Mouse (Mus musculus): ENCODE measurements around the gene Capns1.
A peak's percentile ranks its signal among the peaks of the same experiment; 100 is the strongest.
"Not testable (repeated sequence)": the region's sequence is repeated elsewhere in the genome, so short reads cannot be mapped to it uniquely, and the experiment has no call there.

Capns1 gene

DNA sequence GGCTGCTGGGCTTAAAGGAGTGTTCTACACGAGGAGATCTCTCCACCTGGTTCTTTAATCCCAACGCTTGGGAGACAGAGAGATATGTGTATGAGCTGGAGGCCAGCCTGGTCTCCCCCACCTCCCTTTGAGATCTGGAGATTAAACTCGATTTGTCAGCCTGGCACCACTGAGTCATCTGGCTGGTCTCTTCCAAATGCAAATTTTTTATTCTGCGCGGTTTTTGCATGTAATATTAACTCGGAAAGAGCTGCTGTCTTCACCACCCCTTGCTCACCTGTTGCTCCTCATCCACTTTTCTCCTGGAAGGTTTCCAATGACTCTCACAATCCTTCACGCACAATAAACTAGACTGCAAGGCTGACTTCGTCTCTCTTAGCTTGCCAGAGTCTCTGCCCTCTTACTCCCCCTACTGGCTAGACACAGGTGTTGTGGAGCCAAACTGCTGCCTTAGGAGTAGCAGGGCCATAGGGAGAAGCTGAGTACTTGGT is at the start of gene Capns1:
Capns1 (minus strand) TSS at position 331 of the 491 bp plus-strand sequence.
- peak; percentile 86 for DNase-seq (ENCODE audit: low read depth)

DNA sequence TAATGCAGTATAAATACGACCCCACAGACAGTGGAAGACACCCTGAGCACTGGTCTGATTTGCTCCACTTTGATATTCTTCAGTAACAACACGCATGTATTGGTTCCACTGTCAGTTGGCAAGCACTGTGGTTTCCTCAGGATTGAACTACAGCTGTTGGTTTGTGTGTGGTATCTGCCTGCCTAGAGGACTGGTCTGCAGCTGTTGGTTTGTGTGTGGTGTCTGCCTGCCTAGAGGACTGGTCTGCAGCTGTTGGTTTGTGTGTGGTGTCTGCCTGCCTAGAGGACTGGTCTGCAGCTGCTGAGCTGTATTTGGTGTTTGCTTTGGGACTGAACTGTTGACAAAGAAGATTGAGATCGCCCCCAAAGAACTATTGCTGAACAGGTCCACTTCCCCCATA is 38.8 kb upstream of the Capns1 start:
- DNase-seq (ENCODE audit: low read depth): not testable (repeated sequence)

GRCm38 (mm10) chr7:30235625-30236024 is 37.0 kb upstream of the Capns1 start, which contains the start of gene Ovol3:
Gene Ovol3, minus strand, starts transcription at chr7:30235725.
- no peak for DNase-seq (ENCODE audit: low read depth)

GRCm38 (mm10) chr7:30235091-30235490 is 36.5 kb upstream of the Capns1 start:
- DNase-seq (ENCODE audit: low read depth): no peak

GRCm38 (mm10) chr7:30234276-30234858 is 35.8 kb upstream of the Capns1 start:
- no peak for DNase-seq (ENCODE audit: low read depth)

DNA sequence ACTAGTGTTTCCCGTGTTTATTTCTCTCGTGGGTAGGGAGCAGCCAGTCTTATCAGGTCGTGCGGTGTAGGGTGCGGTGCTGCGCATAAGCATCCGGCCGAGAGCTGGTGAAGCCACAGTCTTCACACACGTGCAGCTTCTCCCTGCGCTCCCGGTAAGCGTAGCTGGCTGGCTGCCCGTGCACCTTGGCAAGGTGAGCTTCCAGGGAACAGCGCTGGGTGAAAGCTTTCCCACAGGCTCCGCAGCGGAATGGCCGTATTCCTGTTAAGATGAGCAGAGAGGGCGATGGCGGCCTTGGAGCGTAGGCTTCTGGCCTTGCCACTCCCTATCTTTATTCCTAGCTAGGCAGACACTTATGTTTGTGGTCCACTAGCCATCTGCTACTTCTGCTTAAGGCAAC is 34.8 kb upstream of the Capns1 start:
- no peak for DNase-seq (ENCODE audit: low read depth)

GRCm38 (mm10) chr7:30232631-30233148 is 34.1 kb upstream of the Capns1 start:
- no peak for DNase-seq (ENCODE audit: low read depth)

GRCm38 (mm10) chr7:30231669-30232454 is 33.3 kb upstream of the Capns1 start, which contains the start of the genes Polr2i and Tbcb:
Gene Polr2i, plus strand, starts transcription at chr7:30231948.
Gene Tbcb, minus strand, starts transcription at chr7:30232272.
- DNase-seq (ENCODE audit: low read depth): peak; percentile 95

- DNase-seq (ENCODE audit: low read depth): no peak
Observed at GRCm38 (mm10) chr7:30231328-30231668, 32.7 kb upstream of the Capns1 start.

DNA sequence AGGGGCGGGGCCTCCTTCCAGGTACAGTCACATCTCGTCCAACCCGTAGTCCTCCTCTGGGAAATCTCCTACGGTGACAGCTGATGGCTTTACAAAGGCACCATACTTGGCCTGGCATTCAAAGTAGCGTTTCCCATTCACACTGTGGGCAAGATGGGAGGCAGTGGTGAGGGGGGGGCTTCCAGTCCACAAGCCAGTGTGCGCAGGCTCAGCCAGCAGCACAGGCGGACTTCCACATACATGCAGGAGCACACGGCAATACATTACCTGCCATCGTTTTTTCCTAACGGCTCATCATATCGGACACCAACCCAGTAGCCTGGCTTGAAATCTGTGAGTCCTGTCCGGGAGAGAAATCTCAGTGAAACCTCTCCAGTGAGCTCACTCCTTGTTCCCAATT is 25.6 kb upstream of the Capns1 start:
- no peak for DNase-seq (ENCODE audit: low read depth)

- no peak for DNase-seq (ENCODE audit: low read depth)
Observed at GRCm38 (mm10) chr7:30222205-30222604, 23.6 kb upstream of the Capns1 start.

DNA sequence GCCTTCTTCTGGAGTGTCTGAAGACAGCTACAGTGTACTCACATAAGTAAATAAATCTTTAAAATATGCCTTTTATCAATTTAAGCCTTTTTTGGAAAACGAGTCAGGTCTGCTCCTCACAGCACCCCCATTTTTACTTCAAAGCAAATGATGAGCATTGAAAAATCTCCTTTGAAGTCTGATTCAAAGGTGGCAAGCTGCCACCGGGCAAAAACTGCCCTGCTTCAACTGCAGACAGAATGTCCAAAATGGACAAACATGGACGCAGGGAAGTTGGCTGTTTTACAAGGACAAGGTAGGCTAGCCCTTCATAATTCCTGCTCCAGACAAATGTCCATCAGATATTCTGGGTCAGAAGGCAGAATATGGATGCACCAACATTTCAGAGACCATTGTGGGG is 22.8 kb upstream of the Capns1 start:
- DNase-seq (ENCODE audit: low read depth): no peak

DNA sequence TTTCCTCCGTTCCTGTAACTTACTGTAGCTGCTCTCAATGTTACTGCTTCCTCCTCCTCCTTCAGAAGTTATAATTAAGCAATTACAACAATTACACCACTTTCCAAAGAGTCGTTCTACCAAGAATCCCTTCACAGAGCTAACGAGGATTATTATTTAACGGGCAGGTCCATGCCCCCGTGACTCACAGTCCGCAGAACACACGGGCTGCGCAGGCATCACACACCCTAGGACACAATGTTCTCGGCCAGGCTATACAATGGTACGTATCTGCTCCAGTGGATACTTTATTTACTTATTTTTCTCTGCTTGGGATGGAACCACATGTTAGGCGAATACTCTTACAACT is 21.4 kb upstream of the Capns1 start:
- DNase-seq (ENCODE audit: low read depth): no peak

DNA sequence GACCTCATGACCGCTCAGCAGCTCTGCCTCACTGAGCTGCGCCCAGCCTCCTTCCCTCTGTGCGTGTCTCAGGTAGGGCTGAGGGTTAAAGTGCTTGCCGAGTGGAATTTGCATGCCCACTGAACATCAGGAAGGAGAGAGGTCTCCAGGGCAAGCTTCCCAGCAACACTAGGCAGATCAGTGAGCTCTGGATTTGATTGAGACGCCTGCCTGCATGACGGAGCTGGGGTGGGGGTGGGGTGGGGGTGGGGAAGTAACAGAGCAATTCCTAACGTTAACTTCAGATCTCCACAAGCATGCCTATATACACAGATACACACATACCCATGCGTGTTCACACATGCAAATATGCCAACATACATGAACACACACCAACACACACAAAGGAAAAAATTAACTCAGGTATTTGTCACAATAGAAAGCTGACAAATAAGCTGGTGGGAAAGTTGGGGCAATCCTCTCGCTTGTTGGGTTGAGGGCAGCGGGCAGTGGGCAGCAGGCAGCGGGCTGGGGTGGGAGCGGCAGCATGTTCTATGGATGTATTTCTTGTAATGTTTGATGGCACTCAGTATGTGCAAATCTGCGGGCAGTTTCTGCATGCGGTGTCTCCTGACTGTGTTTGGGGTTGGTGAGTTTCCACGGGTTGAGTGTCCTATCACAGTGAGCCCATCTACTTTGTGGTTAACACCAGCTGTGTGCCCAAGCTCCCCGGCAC is 20.8 kb upstream of the Capns1 start:
- no peak for DNase-seq (ENCODE audit: low read depth)

DNA sequence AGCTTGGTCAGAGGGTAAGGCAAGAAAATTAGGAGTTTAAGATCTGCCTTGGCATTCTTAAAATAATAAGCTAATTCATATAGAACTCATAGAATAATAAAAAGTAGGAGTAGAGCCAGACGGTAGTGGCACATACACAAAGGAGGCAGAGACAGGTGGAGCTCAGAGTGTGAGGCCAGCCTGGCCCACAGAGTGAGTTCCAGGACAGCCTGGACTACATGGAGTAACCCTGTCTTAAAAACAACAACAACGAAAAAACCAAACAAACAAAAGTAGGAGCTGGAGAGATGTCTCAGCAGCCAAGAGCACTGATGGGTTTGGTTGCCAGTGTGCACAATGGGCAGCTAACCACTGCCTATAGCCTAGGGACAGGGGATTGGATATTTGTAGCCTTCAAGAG is 18.7 kb upstream of the Capns1 start:
- no peak for DNase-seq (ENCODE audit: low read depth)

GRCm38 (mm10) chr7:30216723-30217151 is 18.1 kb upstream of the Capns1 start:
- peak; percentile 81 for DNase-seq (ENCODE audit: low read depth)

- no peak for DNase-seq (ENCODE audit: low read depth)
Observed at GRCm38 (mm10) chr7:30215875-30216274, 17.3 kb upstream of the Capns1 start.

DNA sequence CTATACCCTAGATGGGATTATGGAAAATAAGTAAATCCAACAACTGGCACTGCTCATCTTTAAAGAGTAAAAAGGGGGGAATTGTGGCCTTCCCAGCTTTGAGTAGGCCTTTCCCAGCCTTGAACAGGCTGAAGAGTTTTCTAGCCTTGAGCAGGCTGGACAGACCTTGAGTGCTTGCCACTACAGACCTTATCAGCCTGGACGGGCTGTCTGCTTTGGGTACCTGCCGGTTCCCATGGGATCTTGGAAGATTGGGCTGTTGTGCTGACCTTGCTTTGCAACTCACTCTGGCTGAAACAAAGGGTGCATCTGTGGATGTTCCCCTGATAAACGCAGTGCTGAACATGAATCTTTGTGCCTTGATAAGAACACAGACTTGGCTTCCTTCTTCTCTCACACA is 15.3 kb upstream of the Capns1 start:
- no peak for DNase-seq (ENCODE audit: low read depth)

- no peak for DNase-seq (ENCODE audit: low read depth)
Observed at GRCm38 (mm10) chr7:30211025-30211424, 12.4 kb upstream of the Capns1 start.

- DNase-seq (ENCODE audit: low read depth): not testable (repeated sequence)
Observed at GRCm38 (mm10) chr7:30206364-30206763, 7.8 kb upstream of the Capns1 start.

- no peak for DNase-seq (ENCODE audit: low read depth)
Observed at GRCm38 (mm10) chr7:30205383-30205782, 6.8 kb upstream of the Capns1 start.

- DNase-seq (ENCODE audit: low read depth): no peak
Observed at GRCm38 (mm10) chr7:30204380-30204779, 5.8 kb upstream of the Capns1 start.
